Mouse (Mus musculus): Measurements from ENCODE around the gene Abtb2. TPM values are rescaled to one million over a fixed set of nuclear protein-coding genes. Genes with fewer than 3 reads are reported as not detected.

Abtb2 gene
- polyA plus RNA-seq, 1 experiment from 2014 or later: 4.5 TPM

DNA sequence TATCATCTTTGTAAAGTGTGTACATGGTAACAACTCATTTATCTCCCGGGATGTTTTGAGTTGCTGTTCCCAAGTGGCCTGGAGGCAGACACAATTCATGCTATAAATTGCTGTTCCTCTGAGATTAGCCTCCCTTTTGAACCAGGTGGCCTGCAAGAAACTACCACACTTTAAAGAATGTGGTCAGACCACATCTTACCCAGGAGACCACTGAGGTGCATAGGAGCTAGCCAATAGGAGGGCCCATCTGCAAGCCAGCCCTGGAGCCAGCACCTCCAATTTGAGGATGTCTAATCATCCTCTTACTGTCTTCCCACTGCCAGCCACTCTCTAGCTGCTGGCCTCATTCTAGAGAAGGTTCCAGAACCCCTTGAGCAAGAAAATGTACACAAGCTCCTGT is 35.4 kb downstream of the Abtb2 start:
- no peak overlapping the region for H3K4me3 ChIP-seq (replicated peaks)
- no peak for ATAC-seq (ENCODE audit: insufficient read depth, low FRiP score, low read depth)
- peaks cover 4% of the 10 kb centered on the region; the same call in 1 of the 2 replicates for H3K4me1 ChIP-seq
- 61% methylated on average over 1 of the region's 1 CpGs for WGBS
- no peaks in the 10 kb centered on the region for H3K9me3 ChIP-seq
- H3K27ac ChIP-seq: no peak overlapping the region
- H3K9ac ChIP-seq: no peak overlapping the region
- no peaks in the 10 kb centered on the region for H3K27me3 ChIP-seq (replicated peaks)
- no peaks in the 10 kb centered on the region for H3K36me3 ChIP-seq
- no peak overlapping the region for H3K4me2 ChIP-seq

GRCm38 (mm10) chr2:103603209-103603608 is 37.1 kb downstream of the Abtb2 start:
- H3K27me3 ChIP-seq (replicated peaks): no peaks in the 10 kb centered on the region
- no peak overlapping the region for H3K9ac ChIP-seq
- no peak overlapping the region for H3K4me3 ChIP-seq (replicated peaks)
- peaks cover 4% of the 10 kb centered on the region; the same call in 1 of the 2 replicates for H3K4me1 ChIP-seq
- no peaks in the 10 kb centered on the region for H3K36me3 ChIP-seq
- H3K4me2 ChIP-seq: no peak overlapping the region
- 73% methylated on average over 3 of the region's 3 CpGs for WGBS
- no peak overlapping the region for H3K27ac ChIP-seq
- no peak for ATAC-seq (ENCODE audit: insufficient read depth, low FRiP score, low read depth)
- H3K9me3 ChIP-seq: no peaks in the 10 kb centered on the region

DNA sequence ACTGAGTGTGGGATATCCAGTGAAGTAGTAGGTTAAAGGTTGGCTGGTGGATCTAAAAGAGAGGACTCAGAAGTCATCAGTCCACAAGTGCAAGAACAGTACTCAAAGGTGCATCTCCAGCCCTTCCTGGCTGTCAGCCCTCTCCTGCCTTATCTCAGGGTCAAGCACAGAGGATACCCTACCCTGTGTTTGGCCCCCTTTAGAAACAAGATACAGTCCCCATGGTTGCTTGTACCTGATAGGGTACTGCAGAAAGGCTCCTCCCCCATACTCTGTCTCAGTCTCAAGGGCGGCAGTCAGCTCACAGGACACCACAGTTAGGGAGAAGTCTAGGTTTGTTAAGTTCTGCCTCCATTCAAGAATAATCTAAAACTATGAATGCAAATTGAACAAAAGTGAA is 37.8 kb downstream of the Abtb2 start:
- Histone ChIP-seq H3K27me3 (replicated peaks) (no peaks in the 10 kb centered on the region), H3K36me3 (no peaks in the 10 kb centered on the region), H3K9ac (no peak overlapping the region), H3K4me2 (no peak overlapping the region), H3K4me3 (replicated peaks) (no peak overlapping the region), H3K9me3 (no peaks in the 10 kb centered on the region), H3K4me1 (peaks cover 4% of the 10 kb centered on the region; the same call in 1 of the 2 replicates), H3K27ac (no peak overlapping the region)
- ATAC-seq (ENCODE audit: insufficient read depth, low FRiP score, low read depth): no peak
- 41% methylated on average over 1 of the region's 1 CpGs for WGBS

GRCm38 (mm10) chr2:103605805-103606498 is 39.8 kb downstream of the Abtb2 start:
- no peaks in the 10 kb centered on the region for H3K9me3 ChIP-seq
- no peak for ATAC-seq (ENCODE audit: insufficient read depth, low FRiP score, low read depth)
- H3K36me3 ChIP-seq: no peaks in the 10 kb centered on the region
- H3K4me2 ChIP-seq: no peak overlapping the region
- H3K27me3 ChIP-seq (replicated peaks): no peaks in the 10 kb centered on the region
- WGBS: 79% methylated on average over 4 of the region's 4 CpGs
- no peak overlapping the region for H3K9ac ChIP-seq
- H3K4me3 ChIP-seq (replicated peaks): no peak overlapping the region
- no peak overlapping the region for H3K27ac ChIP-seq
- 0 out of 2 replicates have a peak, but pooled peaks cover 3% of the 10 kb centered on the region for H3K4me1 ChIP-seq

- no peaks in the 10 kb centered on the region for H3K9me3 ChIP-seq
- no peak overlapping the region for H3K27ac ChIP-seq
- no peak overlapping the region for H3K4me3 ChIP-seq (replicated peaks)
- 75% methylated on average over 10 of the region's 10 CpGs for WGBS
- no peak overlapping the region for H3K4me2 ChIP-seq
- ATAC-seq (ENCODE audit: insufficient read depth, low FRiP score, low read depth): no peak
- no peaks in the 10 kb centered on the region for H3K27me3 ChIP-seq (replicated peaks)
- no peaks in the 10 kb centered on the region for H3K36me3 ChIP-seq
- H3K4me1 ChIP-seq: 0 out of 2 replicates have a peak, but pooled peaks cover 3% of the 10 kb centered on the region
- H3K9ac ChIP-seq: no peak overlapping the region
These were observed 41.8 kb downstream of the Abtb2 start for GRCm38 (mm10) chr2:103607926-103608325.

GRCm38 (mm10) chr2:103608947-103609346 is 42.8 kb downstream of the Abtb2 start:
- Histone ChIP-seq H3K4me1 (0 out of 2 replicates have a peak, but pooled peaks cover 3% of the 10 kb centered on the region), H3K36me3 (no peaks in the 10 kb centered on the region), H3K4me2 (no peak overlapping the region), H3K27ac (no peak overlapping the region), H3K9me3 (no peaks in the 10 kb centered on the region), H3K27me3 (replicated peaks) (no peaks in the 10 kb centered on the region), H3K9ac (no peak overlapping the region), H3K4me3 (replicated peaks) (no peak overlapping the region)
- 58% methylated on average over 1 of the region's 1 CpGs for WGBS
- ATAC-seq (ENCODE audit: insufficient read depth, low FRiP score, low read depth): no peak

- ATAC-seq (ENCODE audit: insufficient read depth, low FRiP score, low read depth): no peak
- Histone ChIP-seq H3K4me3 (replicated peaks) (no peak overlapping the region), H3K27me3 (replicated peaks) (no peaks in the 10 kb centered on the region), H3K27ac (no peak overlapping the region), H3K36me3 (no peaks in the 10 kb centered on the region), H3K4me1 (0 out of 2 replicates have a peak, but pooled peaks cover 3% of the 10 kb centered on the region), H3K9me3 (no peaks in the 10 kb centered on the region), H3K9ac (no peak overlapping the region), H3K4me2 (no peak overlapping the region)
- WGBS: 60% methylated on average over 3 of the region's 3 CpGs
These were observed 43.4 kb downstream of the Abtb2 start for GRCm38 (mm10) chr2:103609499-103609898.

DNA sequence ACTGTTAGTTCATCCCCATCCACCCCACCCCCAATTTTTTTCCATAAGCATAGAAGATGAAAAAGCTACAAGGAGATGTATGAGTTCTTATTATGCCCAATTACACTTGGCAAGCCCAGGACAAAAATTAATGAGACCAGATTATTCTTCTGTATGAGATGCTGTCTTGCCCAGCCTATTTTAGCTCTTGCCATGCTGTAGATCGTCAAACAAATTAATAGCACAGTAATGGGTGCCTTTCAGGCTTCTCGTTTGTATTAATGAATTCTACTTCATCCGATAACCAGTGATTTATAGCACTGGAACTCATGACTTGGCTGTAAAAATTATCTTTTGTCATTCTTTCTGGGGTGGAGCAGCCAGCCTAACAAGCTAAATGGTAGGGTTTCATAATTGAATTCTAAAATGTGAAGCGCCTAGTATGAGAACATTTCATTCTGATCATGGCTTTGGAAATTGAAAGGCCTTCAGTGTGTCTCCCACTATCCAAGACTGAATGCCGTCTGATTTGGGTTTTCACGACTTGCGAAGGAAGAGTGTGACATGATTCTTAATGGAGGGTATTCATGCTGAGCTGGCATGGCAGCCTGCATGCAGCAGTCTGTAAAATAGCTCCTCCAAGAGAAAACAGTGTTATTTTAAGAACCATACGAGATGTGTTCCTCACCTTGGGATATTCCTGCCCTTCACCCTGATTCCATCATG is 44.9 kb downstream of the Abtb2 start:
- Histone ChIP-seq H3K27ac (no peak overlapping the region), H3K4me1 (0 out of 2 replicates have a peak, but pooled peaks cover 3% of the 10 kb centered on the region), H3K9me3 (no peaks in the 10 kb centered on the region), H3K27me3 (replicated peaks) (no peaks in the 10 kb centered on the region), H3K9ac (no peak overlapping the region), H3K4me3 (replicated peaks) (no peak overlapping the region), H3K4me2 (no peak overlapping the region), H3K36me3 (no peaks in the 10 kb centered on the region)
- ATAC-seq (ENCODE audit: insufficient read depth, low FRiP score, low read depth): no peak
- WGBS: 83% methylated on average over 8 of the region's 8 CpGs

DNA sequence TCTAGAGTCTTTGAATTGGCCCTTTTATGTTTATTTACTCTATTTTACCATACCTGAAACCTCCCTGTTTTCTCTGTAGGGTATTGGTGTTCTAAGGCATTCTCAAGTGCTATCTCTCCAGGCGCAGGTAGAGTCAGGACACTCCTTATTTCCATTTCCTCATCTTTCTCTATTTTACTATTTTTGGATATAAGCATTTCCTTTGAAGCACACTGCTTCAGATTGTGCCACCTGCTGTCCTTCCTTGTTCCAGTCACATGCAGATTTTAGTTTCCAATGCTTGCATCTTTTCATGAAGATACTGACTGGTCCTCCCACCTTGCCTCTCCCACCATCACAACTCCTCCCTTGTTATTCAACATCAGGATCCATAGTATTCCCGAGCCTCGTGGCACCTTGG is 47.8 kb downstream of the Abtb2 start:
- no peak overlapping the region for H3K27ac ChIP-seq
- no peak for ATAC-seq (ENCODE audit: insufficient read depth, low FRiP score, low read depth)
- H3K4me3 ChIP-seq (replicated peaks): no peak overlapping the region
- H3K9ac ChIP-seq: no peak overlapping the region
- H3K27me3 ChIP-seq (replicated peaks): no peaks in the 10 kb centered on the region
- no peaks in the 10 kb centered on the region for H3K9me3 ChIP-seq
- H3K4me1 ChIP-seq: 0 out of 2 replicates have a peak, but pooled peaks cover 3% of the 10 kb centered on the region
- WGBS: 71% methylated on average over 3 of the region's 3 CpGs
- no peaks in the 10 kb centered on the region for H3K36me3 ChIP-seq
- H3K4me2 ChIP-seq: no peak overlapping the region

DNA sequence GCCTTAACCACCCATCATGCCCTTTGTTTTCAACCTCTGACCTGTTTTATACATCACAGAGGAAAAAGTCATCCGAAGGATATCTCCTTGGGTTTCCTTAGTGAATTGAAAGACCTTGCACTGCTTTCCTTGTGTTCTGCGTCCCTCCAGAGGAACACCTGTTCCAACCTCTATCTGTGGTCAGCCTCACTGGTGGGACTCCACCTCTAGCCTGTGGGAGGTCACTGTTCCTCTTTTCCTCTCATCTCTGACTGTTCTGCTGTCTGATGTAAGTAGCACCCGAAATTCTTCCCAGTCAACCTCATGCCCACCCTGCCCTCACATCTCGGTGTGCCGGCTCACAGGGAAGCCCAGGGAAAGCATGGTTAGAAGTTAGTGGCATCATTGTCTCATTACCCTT is 48.9 kb downstream of the Abtb2 start:
- WGBS: 82% methylated on average over 5 of the region's 5 CpGs
- no peak for ATAC-seq (ENCODE audit: insufficient read depth, low FRiP score, low read depth)
- H3K4me1 ChIP-seq: no peaks in the 10 kb centered on the region
- no peaks in the 10 kb centered on the region for H3K9me3 ChIP-seq
- no peaks in the 10 kb centered on the region for H3K36me3 ChIP-seq
- no peak overlapping the region for H3K9ac ChIP-seq
- H3K4me2 ChIP-seq: no peak overlapping the region
- H3K27me3 ChIP-seq (replicated peaks): no peaks in the 10 kb centered on the region
- H3K27ac ChIP-seq: no peak overlapping the region
- H3K4me3 ChIP-seq (replicated peaks): no peak overlapping the region

- Histone ChIP-seq H3K9me3 (no peaks in the 10 kb centered on the region), H3K27me3 (replicated peaks) (no peaks in the 10 kb centered on the region), H3K9ac (no peak overlapping the region), H3K36me3 (no peaks in the 10 kb centered on the region), H3K27ac (no peak overlapping the region), H3K4me2 (no peak overlapping the region), H3K4me1 (no peaks in the 10 kb centered on the region), H3K4me3 (replicated peaks) (no peak overlapping the region)
- ATAC-seq (ENCODE audit: insufficient read depth, low FRiP score, low read depth): no peak
These were observed 52.3 kb downstream of the Abtb2 start for GRCm38 (mm10) chr2:103618407-103618806.

DNA sequence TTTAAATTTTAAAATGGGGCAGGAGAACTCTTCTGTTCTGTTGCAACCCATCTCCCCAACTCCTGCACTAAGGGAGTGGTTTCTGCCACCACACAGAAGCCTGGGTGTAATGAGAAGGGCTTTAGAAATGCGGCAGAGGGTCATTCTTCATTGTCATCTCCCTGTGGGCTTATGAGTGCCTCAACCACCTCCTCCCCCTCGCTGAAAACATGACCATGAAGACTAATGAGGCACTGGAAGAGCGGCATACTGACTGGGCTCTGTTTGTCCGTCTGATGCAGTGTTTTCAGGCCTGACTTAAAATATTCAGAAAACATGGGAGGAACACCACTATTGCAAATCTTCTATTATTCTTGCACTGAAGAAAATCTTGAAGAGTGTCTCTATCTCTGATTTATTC is 56.8 kb downstream of the Abtb2 start:
- no peaks in the 10 kb centered on the region for H3K9me3 ChIP-seq
- H3K4me1 ChIP-seq: 0 out of 2 replicates have a peak, but pooled peaks cover 8% of the 10 kb centered on the region
- ATAC-seq (ENCODE audit: insufficient read depth, low FRiP score, low read depth): no peak
- WGBS: 45% methylated on average over 4 of the region's 4 CpGs
- no peak overlapping the region for H3K4me2 ChIP-seq
- no peak overlapping the region for H3K4me3 ChIP-seq (replicated peaks)
- no peaks in the 10 kb centered on the region for H3K36me3 ChIP-seq
- no peak overlapping the region for H3K27ac ChIP-seq
- H3K9ac ChIP-seq: no peak overlapping the region
- no peaks in the 10 kb centered on the region for H3K27me3 ChIP-seq (replicated peaks)

Data from stomach, embryonic 15.5 days (tissue).